Comparison of ENCODE assay signal across 8 mouse cellular contexts in genomic region chr8:124775695-124776094, GRCm38 (mm10). TPM values are rescaled to one million over a fixed set of nuclear protein-coding genes. Genes with fewer than 3 reads are reported as not detected.
DNase-seq lines count a peak whose midpoint lies in the region; ATAC-seq and TF ChIP-seq lines count a peak whose summit lies in the region.

No protein-coding gene starts in this region.

- peak; percentile 67 for DNase-seq in MEL (ENCODE audit: low read depth, low spot score)
- DNase-seq in c-Kit-positive CD71-positive TER-119-positive erythroid progenitor cells, embryonic 14.5 days (ENCODE audit: low spot score): peak; percentile 41
- DNase-seq in heart, postnatal 4 days: peak; percentile 80
- DNase-seq in layer of hippocampus, adult 18-20 months (ENCODE audit: low spot score in 2 of 2): peak; percentile 53 to 84
- peak; percentile 18 for DNase-seq in ovary, postnatal 10 days (ENCODE audit: low spot score)
- DNase-seq in thymus, postnatal 14 days: peak; percentile 68

- peak; percentile 76 to 90 (median 77) for TF ChIP-seq CTCF in MEL (IDR thresholded peaks at IDR 0.05 in 2 of 3, conservative IDR thresholded peaks at IDR 0.05 in 1 of 3; ENCODE audit: control insufficient read depth in 1 of 3, insufficient read depth in 1 of 3, low read depth in 2 of 3, low read length in 3 of 3, poor library complexity in 1 of 3, severe bottlenecking in 1 of 3)

- H3K4me2 ChIP-seq in forebrain, embryonic 12.5 days: peak overlapping the region; percentile 37
- H3K4me2 ChIP-seq in lung, embryonic 16.5 days (ENCODE audit: low read depth, low read length): peak overlapping the region; percentile 41

- peak; percentile 38 for TF ChIP-seq RAD21 in MEL (IDR thresholded peaks at IDR 0.05; ENCODE audit: low read depth, low read length)

- H3K9ac ChIP-seq in MEL (ENCODE audit: control insufficient read depth, low read depth, low read length, poor library complexity, severe bottlenecking): no peak overlapping the region
- no peak overlapping the region for H3K9ac ChIP-seq in forebrain, embryonic 12.5 days
- no peak overlapping the region for H3K9ac ChIP-seq in lung, embryonic 16.5 days (ENCODE audit: low read length)

- H3K9me3 ChIP-seq in MEL (replicated peaks; ENCODE audit: insufficient read depth, low read length): no peaks in the 10 kb centered on the region
- H3K9me3 ChIP-seq in forebrain, embryonic 12.5 days: no peaks in the 10 kb centered on the region
- H3K9me3 ChIP-seq in lung, embryonic 16.5 days (ENCODE audit: control insufficient read depth, low read length): no peaks in the 10 kb centered on the region

- H3K79me2 ChIP-seq in MEL (ENCODE audit: control insufficient read depth, insufficient read depth, low read length, poor library complexity): no peaks in the 10 kb centered on the region

- no peak for TF ChIP-seq EP300 in MEL (IDR thresholded peaks at IDR 0.05; ENCODE audit: low read depth in 1 of 2, low read length in 2 of 2)

- peaks cover 0 to 4% of the 10 kb centered on the region in 2 experiments; a peak in 2 of 4 replicates for H3K27me3 ChIP-seq in MEL (ENCODE audit: control insufficient read depth in 1 of 2, insufficient read depth in 2 of 2, low read length in 2 of 2)
- peaks cover 30% of the 10 kb centered on the region for H3K27me3 ChIP-seq in forebrain, embryonic 12.5 days
- no peaks in the 10 kb centered on the region for H3K27me3 ChIP-seq in lung, embryonic 16.5 days (ENCODE audit: control insufficient read depth, insufficient read depth, low read depth, low read length)

- no peak for TF ChIP-seq POLR2A in MEL (IDR thresholded peaks at IDR 0.05; ENCODE audit: control insufficient read depth in 1 of 2, insufficient read depth in 1 of 2, low read depth in 1 of 2, low read length in 2 of 2, poor library complexity in 1 of 2)

- no peaks in the 10 kb centered on the region for H3K4me1 ChIP-seq in MEL (ENCODE audit: control insufficient read depth in 1 of 2, insufficient read depth in 2 of 2, low read length in 2 of 2)
- H3K4me1 ChIP-seq in forebrain, embryonic 12.5 days: peaks cover 9% of the 10 kb centered on the region
- peaks cover 11% of the 10 kb centered on the region; the same call in 1 of the 2 replicates for H3K4me1 ChIP-seq in lung, embryonic 16.5 days (replicated peaks; ENCODE audit: control insufficient read depth, insufficient read depth, low read length)

- no peak for ATAC-seq in forebrain, embryonic 12.5 days (ENCODE audit: low FRiP score)
- peak; percentile 48 for ATAC-seq in lung, embryonic 16.5 days (ENCODE audit: low read depth)

- no peak overlapping the region for H3K27ac ChIP-seq in MEL (ENCODE audit: control insufficient read depth, low read depth, low read length)
- no peak overlapping the region for H3K27ac ChIP-seq in forebrain, embryonic 12.5 days
- H3K27ac ChIP-seq in lung, embryonic 16.5 days (ENCODE audit: low read length): no peak overlapping the region

- no peak overlapping the region for H3K4me3 ChIP-seq in MEL (ENCODE audit: control insufficient read depth in 1 of 2, insufficient read depth in 1 of 2, low read depth in 2 of 2, low read length in 2 of 2)
- no peak overlapping the region for H3K4me3 ChIP-seq in forebrain, embryonic 12.5 days (replicated peaks)
- H3K4me3 ChIP-seq in lung, embryonic 16.5 days (ENCODE audit: low read length): 0 out of 2 replicates have a peak overlapping the region, but pooled peaks have one; percentile 18

- H3K36me3 ChIP-seq in MEL (ENCODE audit: control insufficient read depth in 1 of 2, insufficient read depth in 2 of 2, low read length in 2 of 2): no peaks in the 10 kb centered on the region
- H3K36me3 ChIP-seq in forebrain, embryonic 12.5 days (replicated peaks): no peaks in the 10 kb centered on the region
- H3K36me3 ChIP-seq in lung, embryonic 16.5 days (ENCODE audit: control insufficient read depth, insufficient read depth, low read length): no peaks in the 10 kb centered on the region

- 13% methylated on average over 16 of the region's 16 CpGs for WGBS in forebrain, embryonic 12.5 days
- WGBS in lung, embryonic 16.5 days: 13% methylated on average over 16 of the region's 16 CpGs

TF ChIP-seq in MEL, 35 proteins besides CTCF, POLR2A, EP300 and RAD21:
- TF ChIP-seq SMC3 (IDR thresholded peaks at IDR 0.05; ENCODE audit: low read depth, low read length) (peak; percentile 64), MXI1 (IDR thresholded peaks at IDR 0.05; ENCODE audit: low read depth, low read length) (no peak)

RNA-seq across cellular contexts. Expression of gene Trim67, which starts 17.2 kb away (rescaled TPM):
- total RNA-seq in MEL (2012; rRNA removed): not detected in 2 replicates
- polyA plus RNA-seq in MEL (2012; ENCODE audit: insufficient read depth in 1 of 2, insufficient read length in 2 of 2, low read depth in 1 of 2, low replicate concordance in 2 of 2, missing spikeins in 1 of 2): under 1 TPM in 1 of 2 experiments, not detected in 1; 0.06 TPM
- polyA plus RNA-seq in forebrain, embryonic 12.5 days (2016; fragmentation: Nextera tagmentation; extraction: Ambion mirVana): 6.1 and 6.4 TPM in 2 replicates
- total RNA-seq in heart, postnatal 4 days (2021): under 1 TPM; 0.20 to 0.33 TPM
- 1 to 10 TPM; 1.2 to 1.7 TPM for total RNA-seq in layer of hippocampus, adult 18-20 months (2021)
- 0.84 and 0.92 TPM in 2 replicates for polyA plus RNA-seq in lung, embryonic 16.5 days (2015; fragmentation: Nextera tagmentation; extraction: Ambion mirVana)

RNA-seq across cellular contexts. Expression of gene Fam89a, which starts 24.1 kb away (rescaled TPM):
- 0.31 and 0.33 TPM in 2 replicates for total RNA-seq in MEL (2012; rRNA removed)
- 1 to 10 TPM in 1 of 2 experiments, not detected in 1; 1.8 TPM for polyA plus RNA-seq in MEL (2012; ENCODE audit: insufficient read depth in 1 of 2, insufficient read length in 2 of 2, low read depth in 1 of 2, low replicate concordance in 2 of 2, missing spikeins in 1 of 2)
- 0.79 and 0.97 TPM in 2 replicates for polyA plus RNA-seq in forebrain, embryonic 12.5 days (2016; fragmentation: Nextera tagmentation; extraction: Ambion mirVana)
- 1 to 10 TPM; 1.0 to 1.7 TPM for total RNA-seq in heart, postnatal 4 days (2021)
- total RNA-seq in layer of hippocampus, adult 18-20 months (2021): 1 to 10 TPM; 1.0 to 1.1 TPM
- 7.6 and 8.7 TPM in 2 replicates for polyA plus RNA-seq in lung, embryonic 16.5 days (2015; fragmentation: Nextera tagmentation; extraction: Ambion mirVana)

RNA-seq across cellular contexts. Expression of gene Arv1, which starts 53.8 kb away (rescaled TPM):
- 11.3 and 11.9 TPM in 2 replicates for total RNA-seq in MEL (2012; rRNA removed)
- polyA plus RNA-seq in MEL (2012; ENCODE audit: insufficient read depth in 1 of 2, insufficient read length in 2 of 2, low read depth in 1 of 2, low replicate concordance in 2 of 2, missing spikeins in 1 of 2): 10 to 100 TPM in 1 of 2 experiments, not detected in 1; 24.1 TPM
- 35.5 and 35.7 TPM in 2 replicates for polyA plus RNA-seq in forebrain, embryonic 12.5 days (2016; fragmentation: Nextera tagmentation; extraction: Ambion mirVana)
- 10 to 100 TPM in 1 of 2 experiments, 1 to 10 TPM in 1; 9.7 to 10.8 TPM for total RNA-seq in heart, postnatal 4 days (2021)
- total RNA-seq in layer of hippocampus, adult 18-20 months (2021): 10 to 100 TPM; 12.0 to 12.8 TPM
- 18.7 and 19.6 TPM in 2 replicates for polyA plus RNA-seq in lung, embryonic 16.5 days (2015; fragmentation: Nextera tagmentation; extraction: Ambion mirVana)

RNA-seq across cellular contexts. Expression of gene Ttc13, which starts 53.9 kb away (rescaled TPM):
- 30.7 and 39.1 TPM in 2 replicates for total RNA-seq in MEL (2012; rRNA removed)
- 10 to 100 TPM in 1 of 2 experiments, not detected in 1; 34.0 TPM for polyA plus RNA-seq in MEL (2012; ENCODE audit: insufficient read depth in 1 of 2, insufficient read length in 2 of 2, low read depth in 1 of 2, low replicate concordance in 2 of 2, missing spikeins in 1 of 2)
- polyA plus RNA-seq in forebrain, embryonic 12.5 days (2016; fragmentation: Nextera tagmentation; extraction: Ambion mirVana): 56.8 and 57.3 TPM in 2 replicates
- 10 to 100 TPM; 24.0 to 25.3 TPM for total RNA-seq in heart, postnatal 4 days (2021)
- total RNA-seq in layer of hippocampus, adult 18-20 months (2021): 10 to 100 TPM; 41.3 to 41.6 TPM
- polyA plus RNA-seq in lung, embryonic 16.5 days (2015; fragmentation: Nextera tagmentation; extraction: Ambion mirVana): 43.0 and 45.7 TPM in 2 replicates

Comparison
In these comparisons a context has a peak if more than half of its experiments do, and no peak if none do; other contexts are left out.
1. DNase-seq: peak in every context shown above with its lines; median percentile 80 in heart, postnatal 4 days; 68 in layer of hippocampus, adult 18-20 months; 68 in thymus, postnatal 14 days; 67 in MEL; 41 in c-Kit-positive CD71-positive TER-119-positive erythroid progenitor cells, embryonic 14.5 days; 18 in ovary, postnatal 10 days.